Mouse (Mus musculus) lung, postnatal 0 days (tissue): ENCODE measurements at regions not wholly inside any gene's neighbourhood (a gene's known extent, or its start where the extent isn't known, plus 50 kb on each side); places are given as distances from the start of the nearest gene placed in this dataset.

ENCODE experiments used
- ATAC-seq: fragments of 200-750 bp; cut with Nextera tagmentation; 2 replicates; pipeline ENCODE4 v1.8.0; 2017; ENCODE audit warnings: moderate library complexity
- DNase-seq: peaks from one replicate; pipeline ENCODE4 v3.0.0-alpha.2; 2016; ENCODE audit warnings: low spot score
- H3K27ac ChIP-seq: fragments of 300-500 bp; sonication (generic); 2 replicates; pipeline ENCODE4 v1.5.1; 2014; ENCODE audit warnings: antibody characterized with exemption, mild to moderate bottlenecking, low read length, mixed read lengths
- H3K27me3 ChIP-seq: fragments of 300-500 bp; sonication (generic); replicated peaks from 2 replicates; pipeline ENCODE4 v1.6.1; 2014; ENCODE audit warnings: low read length, mixed read lengths; ENCODE audit not compliant: insufficient read depth
- H3K36me3 ChIP-seq: fragments of 300-500 bp; sonication (generic); 2 replicates; pipeline ENCODE4 v1.6.1; 2014; ENCODE audit warnings: low read length, mixed read lengths; ENCODE audit not compliant: insufficient read depth
- H3K4me1 ChIP-seq: fragments of 300-500 bp; sonication (generic); 2 replicates; pipeline ENCODE4 v1.6.1; 2014; ENCODE audit warnings: antibody characterized with exemption, low read depth, low read length, mixed read lengths; ENCODE audit not compliant: insufficient read depth
- H3K4me2 ChIP-seq: fragments of 300-500 bp; sonication (generic); replicated peaks from 2 replicates; pipeline ENCODE4 v1.6.1; 2014; ENCODE audit warnings: low read depth, mild to moderate bottlenecking, low read length, moderate library complexity, mixed read lengths
- H3K4me3 ChIP-seq: fragments of 300-500 bp; sonication (generic); 2 replicates; pipeline ENCODE4 v1.5.1; 2014; ENCODE audit warnings: low read depth, low read length
- H3K9ac ChIP-seq: fragments of 300-500 bp; sonication (generic); replicated peaks from 2 replicates; pipeline ENCODE4 v1.6.1; 2014; ENCODE audit warnings: low read depth, mild to moderate bottlenecking
- H3K9me3 ChIP-seq: fragments of 300-500 bp; sonication (generic); 2 replicates; pipeline ENCODE4 v1.6.1; 2016; ENCODE audit warnings: low read length, mixed read lengths
- CTCF ChIP-seq: IDR thresholded peaks from 2 replicates; pipeline ENCODE4 v1.5.1; 2016; ENCODE audit warnings: antibody characterized with exemption, mild to moderate bottlenecking
- EP300 ChIP-seq: IDR thresholded peaks from 2 replicates; pipeline ENCODE4 v1.6.1; 2016; ENCODE audit warnings: antibody characterized with exemption, mild to moderate bottlenecking, control low read depth
- WGBS: fragments of 180-500 bp; shearing (Covaris S2); extraction: QIAGEN DNeasy Blood & Tissue Kit; methylation state at CpG from one replicate; pipeline ENCODE4 v1.1.7; 2014; 5-methylcytosine and 5-hydroxymethylcytosine counted together

GRCm38 (mm10) chr12:107142226-107142625 is 346.2 kb upstream of the 3110018I06Rik start:
- TF ChIP-seq EP300: no peak
- no peak overlapping the region for H3K9ac ChIP-seq
- no peaks in the 10 kb centered on the region for H3K36me3 ChIP-seq
- H3K4me1 ChIP-seq: no peaks in the 10 kb centered on the region
- no peak for ATAC-seq
- H3K4me3 ChIP-seq: no peak overlapping the region
- DNase-seq: no peak
- H3K4me2 ChIP-seq: no peak overlapping the region
- no peaks in the 10 kb centered on the region for H3K27me3 ChIP-seq
- no peak overlapping the region for H3K27ac ChIP-seq
- WGBS: 83% methylated on average over 6 of the region's 6 CpGs
- H3K9me3 ChIP-seq: no peaks in the 10 kb centered on the region

- WGBS: 50% methylated on average over 5 of the region's 5 CpGs
- Histone ChIP-seq H3K9ac (no peak overlapping the region), H3K27ac (no peak overlapping the region), H3K4me3 (no peak overlapping the region), H3K9me3 (no peaks in the 10 kb centered on the region), H3K4me1 (no peaks in the 10 kb centered on the region), H3K27me3 (no peaks in the 10 kb centered on the region), H3K36me3 (no peaks in the 10 kb centered on the region), H3K4me2 (no peak overlapping the region)
- DNase-seq (no peak), ATAC-seq (no peak)
- no peak for TF ChIP-seq CTCF
- TF ChIP-seq EP300: no peak
Measured at GRCm38 (mm10) chr12:107146608-107147121, 341.8 kb upstream of the 3110018I06Rik start.

GRCm38 (mm10) chr12:107148451-107148850 is 340.0 kb upstream of the 3110018I06Rik start:
- Histone ChIP-seq H3K36me3 (no peaks in the 10 kb centered on the region), H3K9me3 (no peaks in the 10 kb centered on the region), H3K27me3 (no peaks in the 10 kb centered on the region), H3K9ac (no peak overlapping the region), H3K4me2 (no peak overlapping the region), H3K4me1 (no peaks in the 10 kb centered on the region), H3K27ac (no peak overlapping the region), H3K4me3 (no peak overlapping the region)
- 48% methylated on average over 8 of the region's 8 CpGs for WGBS
- TF ChIP-seq EP300: no peak
- no peak for TF ChIP-seq CTCF
- ATAC-seq (no peak), DNase-seq (no peak)

DNA sequence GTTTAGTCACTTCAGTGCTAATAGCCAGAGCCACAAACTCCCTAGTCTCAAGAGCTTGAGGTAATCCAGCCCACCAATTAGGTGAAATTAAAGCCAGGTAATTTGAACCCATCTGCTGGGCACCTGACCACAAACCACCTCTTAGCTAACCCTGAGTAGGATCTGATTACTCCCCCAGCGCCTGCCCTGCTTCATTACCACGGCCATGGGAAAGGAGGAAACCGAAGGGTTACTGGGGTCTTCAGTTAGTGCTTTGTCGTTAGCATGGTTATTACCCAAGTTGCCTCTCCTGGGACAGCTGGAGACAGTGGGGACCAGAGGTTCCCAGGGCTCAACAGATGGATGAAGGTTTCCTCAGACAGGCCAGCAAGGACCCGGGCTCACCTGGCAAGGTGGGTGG is 337.3 kb upstream of the 3110018I06Rik start:
- Histone ChIP-seq H3K4me3 (no peak overlapping the region), H3K9me3 (no peaks in the 10 kb centered on the region)
- WGBS: 65% methylated on average over 5 of the region's 5 CpGs

DNA sequence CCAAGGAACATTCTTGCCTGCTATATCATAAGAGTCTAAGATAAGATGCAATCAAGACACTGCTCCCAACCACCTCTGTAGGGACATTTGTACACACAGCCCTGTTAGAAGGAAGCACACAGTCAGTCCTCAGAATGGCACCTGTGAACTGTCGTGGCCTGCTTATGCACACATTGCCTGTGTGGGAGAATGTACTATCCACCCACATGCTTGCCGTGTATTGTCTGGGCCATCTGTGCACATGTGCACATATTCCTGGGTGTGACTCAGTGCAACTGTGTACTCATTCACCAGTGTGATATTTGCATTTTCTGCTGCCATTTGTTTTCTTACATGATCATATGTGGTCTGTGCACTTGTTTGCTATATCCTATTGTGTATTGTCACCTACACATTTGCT is 333.8 kb upstream of the 3110018I06Rik start:
- H3K4me3 ChIP-seq: no peak overlapping the region
- ATAC-seq (no peak), DNase-seq (no peak)
- H3K9ac ChIP-seq: no peak overlapping the region
- WGBS: 78% methylated on average over 2 of the region's 2 CpGs
- H3K27me3 ChIP-seq: no peaks in the 10 kb centered on the region
- TF ChIP-seq EP300 (no peak), CTCF (no peak)
- no peaks in the 10 kb centered on the region for H3K9me3 ChIP-seq
- no peak overlapping the region for H3K27ac ChIP-seq
- H3K36me3 ChIP-seq: no peaks in the 10 kb centered on the region
- no peaks in the 10 kb centered on the region for H3K4me1 ChIP-seq
- H3K4me2 ChIP-seq: no peak overlapping the region

More for the DNA sequence above, 337.3 kb upstream of the 3110018I06Rik start:
- Histone ChIP-seq H3K4me1 (no peaks in the 10 kb centered on the region), H3K9ac (no peak overlapping the region), H3K27ac (no peak overlapping the region), H3K4me2 (no peak overlapping the region), H3K36me3 (no peaks in the 10 kb centered on the region), H3K27me3 (no peaks in the 10 kb centered on the region)
- TF ChIP-seq CTCF (no peak), EP300 (no peak)
- no peak for DNase-seq
- no peak for ATAC-seq

- no peaks in the 10 kb centered on the region for H3K36me3 ChIP-seq
- H3K27ac ChIP-seq: no peak overlapping the region
- H3K27me3 ChIP-seq: no peaks in the 10 kb centered on the region
- no peaks in the 10 kb centered on the region for H3K4me1 ChIP-seq
- no peak for TF ChIP-seq CTCF
- no peak for TF ChIP-seq EP300
- no peak for DNase-seq
- H3K9me3 ChIP-seq: no peaks in the 10 kb centered on the region
- no peak overlapping the region for H3K4me3 ChIP-seq
- no peak overlapping the region for H3K4me2 ChIP-seq
- 72% methylated on average over 8 of the region's 8 CpGs for WGBS
- H3K9ac ChIP-seq: no peak overlapping the region
- no peak for ATAC-seq
Measured at GRCm38 (mm10) chr12:107156791-107157428, 331.5 kb upstream of the 3110018I06Rik start.
